Mouse (Mus musculus) liver, embryonic 12.5 days (tissue): ENCODE data around the gene Capn15. TPM values are rescaled to one million over a fixed set of nuclear protein-coding genes. Genes with fewer than 3 reads are reported as not detected.

Experiments
- ATAC-seq: fragments of 200-750 bp; cut with Nextera tagmentation; 2 replicates; pipeline ENCODE4 v1.8.0; 2017; ENCODE audit warnings: moderate number of reproducible peaks, mild to moderate bottlenecking, moderate library complexity
- H3K27ac ChIP-seq: fragments of 300-500 bp; sonication (generic); 2 replicates; pipeline ENCODE4 v1.5.1; 2016; ENCODE audit warnings: mild to moderate bottlenecking
- H3K27me3 ChIP-seq: fragments of 300-500 bp; sonication (generic); replicated peaks from 2 replicates; pipeline ENCODE4 v1.6.1; 2016; ENCODE audit warnings: mild to moderate bottlenecking, moderate library complexity
- H3K36me3 ChIP-seq: fragments of 300-500 bp; sonication (generic); 2 replicates; pipeline ENCODE4 v1.6.1; 2016; ENCODE audit warnings: mild to moderate bottlenecking, moderate library complexity
- H3K4me1 ChIP-seq: fragments of 300-500 bp; sonication (generic); 2 replicates; pipeline ENCODE4 v1.6.1; 2016
- H3K4me2 ChIP-seq: fragments of 300-500 bp; sonication (generic); 2 replicates; pipeline ENCODE4 v1.6.1; 2016; ENCODE audit warnings: mild to moderate bottlenecking, moderate library complexity
- H3K4me3 ChIP-seq: fragments of 300-500 bp; sonication (generic); 2 replicates; pipeline ENCODE4 v1.5.1; 2016; ENCODE audit warnings: mild to moderate bottlenecking, moderate library complexity
- H3K9ac ChIP-seq: fragments of 300-500 bp; sonication (generic); 2 replicates; pipeline ENCODE4 v1.6.1; 2016; ENCODE audit warnings: mild to moderate bottlenecking, moderate library complexity
- H3K9me3 ChIP-seq: fragments of 300-500 bp; sonication (generic); replicated peaks from 2 replicates; pipeline ENCODE4 v1.6.1; 2016; ENCODE audit warnings: mild to moderate bottlenecking, moderate library complexity
- WGBS: fragments of 180-500 bp; shearing (Covaris S2); methylation state at CpG from one replicate; pipeline ENCODE4 v1.1.7; 2016; ENCODE audit not compliant: insufficient replicate concordance; 5-methylcytosine and 5-hydroxymethylcytosine counted together
- polyA plus RNA-seq: library from polyadenylated mRNA; unstranded; fragments of >200 nt; fragmentation: Nextera tagmentation; extraction: Ambion mirVana; gene quantifications from 2 replicates; pipeline ENCODE4 v1.2.1, GENCODE M21; 2016

Capn15 gene
- polyA plus RNA-seq, 1 experiment from 2014 or later = 21.3 TPM

DNA sequence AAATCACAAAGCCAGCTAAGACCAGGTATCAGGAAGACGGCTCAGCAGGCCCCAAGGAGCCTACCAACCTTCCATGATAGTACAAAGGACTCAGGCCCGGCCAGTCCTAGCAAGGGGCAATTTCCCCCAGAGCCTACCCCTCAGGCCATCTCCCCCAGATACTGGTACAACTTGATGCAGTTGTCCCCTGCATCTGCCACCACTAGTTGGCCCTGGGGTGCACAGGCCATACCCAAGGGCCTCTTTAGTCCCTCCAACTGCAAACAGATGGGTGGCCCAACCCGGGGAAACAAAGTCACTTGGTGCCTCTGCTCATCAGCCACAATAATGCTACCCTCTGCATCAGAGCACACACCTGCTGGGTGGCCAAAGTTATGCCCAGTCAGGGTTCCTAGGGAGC lies 42.4 kb downstream of the Capn15 start:
- H3K27ac ChIP-seq = peak overlapping the region; percentile 99
- peaks cover 80% of the 10 kb centered on the region for H3K4me1 ChIP-seq
- WGBS = 30% methylated on average over 3 of the region's 3 CpGs

DNA sequence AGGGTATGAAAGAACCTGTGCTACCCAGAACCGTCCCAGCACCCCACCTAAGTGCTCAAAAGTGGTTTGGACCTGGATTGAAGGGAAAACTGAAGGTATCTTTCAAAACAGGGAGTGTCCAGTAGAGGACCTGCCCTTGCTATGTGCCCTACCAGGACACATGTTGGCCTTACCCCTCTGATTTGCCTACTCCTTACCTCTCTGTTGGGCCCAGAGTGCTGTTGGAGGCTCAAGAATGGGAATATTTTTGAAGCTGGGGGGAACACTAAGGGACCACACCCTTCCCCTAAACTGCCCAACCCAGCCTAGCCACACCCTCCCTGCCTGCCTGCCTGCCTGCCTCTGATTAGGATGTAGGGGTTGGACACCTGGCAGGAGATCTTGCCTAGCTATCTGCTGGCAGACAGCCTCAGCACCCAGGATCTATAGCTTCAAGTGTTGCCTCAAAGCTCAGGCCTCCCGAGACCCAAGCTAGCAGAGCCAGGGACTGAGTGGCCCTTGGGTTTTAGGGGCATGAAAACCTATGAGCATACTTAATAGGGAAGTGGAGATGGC lies 42.9 kb downstream of the Capn15 start:
- no peaks in the 10 kb centered on the region for H3K9me3 ChIP-seq
- H3K4me3 ChIP-seq = peak overlapping the region; percentile 93
- 21% methylated on average over 2 of the region's 2 CpGs for WGBS
- peak; percentile 91 for ATAC-seq
- H3K36me3 ChIP-seq = peaks cover 35% of the 10 kb centered on the region
- peak overlapping the region; percentile 99 for H3K27ac ChIP-seq
- peaks cover 80% of the 10 kb centered on the region for H3K4me1 ChIP-seq
- H3K9ac ChIP-seq = peak overlapping the region; percentile 99
- H3K4me2 ChIP-seq = peak overlapping the region; percentile 81
- H3K27me3 ChIP-seq = no peaks in the 10 kb centered on the region

More for the DNA sequence above, 42.4 kb downstream of the Capn15 start:
- Histone ChIP-seq H3K9ac (peak overlapping the region; percentile 99), H3K36me3 (peaks cover 29% of the 10 kb centered on the region), H3K27me3 (no peaks in the 10 kb centered on the region), H3K4me3 (peak overlapping the region; percentile 93), H3K9me3 (no peaks in the 10 kb centered on the region), H3K4me2 (peak overlapping the region; percentile 81)
- peak; percentile 25 for ATAC-seq

DNA sequence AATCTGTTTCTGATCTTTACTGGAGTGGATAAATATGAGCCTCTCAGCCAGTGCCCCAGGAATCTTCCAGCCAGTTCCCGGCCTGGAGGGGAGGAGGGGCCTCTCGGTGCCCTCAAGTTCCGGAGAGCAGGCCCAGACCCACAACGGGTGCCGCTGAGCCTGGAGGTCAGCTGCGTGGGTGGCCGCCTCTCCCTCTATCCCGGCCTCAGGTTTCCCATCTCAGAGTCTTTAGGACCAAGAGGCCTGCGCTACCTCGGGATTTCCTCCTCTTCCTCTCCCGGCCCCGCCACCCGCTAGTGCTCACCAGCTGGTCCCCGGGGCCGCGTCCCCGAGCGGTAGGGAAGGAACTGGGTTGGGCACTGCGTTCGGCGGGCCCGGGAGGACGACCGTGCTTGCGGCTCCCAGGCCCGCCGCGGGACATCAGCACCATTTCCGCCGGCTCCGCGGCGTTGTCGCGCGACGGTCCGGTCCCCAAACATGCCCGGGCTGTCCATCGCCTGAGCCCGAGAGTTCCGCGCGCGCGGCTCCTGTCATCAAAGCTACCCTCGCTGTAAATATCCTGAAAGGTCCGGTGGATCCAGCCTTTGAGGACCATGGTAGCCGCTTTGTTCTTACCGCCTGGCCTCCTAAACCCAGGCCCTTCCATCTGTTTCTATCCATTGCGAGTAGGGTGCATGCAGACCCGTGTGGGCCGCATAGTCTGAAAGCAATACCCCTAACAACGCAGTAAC lies 43.9 kb downstream of the Capn15 start:
- no peak for ATAC-seq
- H3K27ac ChIP-seq = peak overlapping the region; percentile 99
- WGBS = 1% methylated on average over 54 of the region's 54 CpGs
- peak overlapping the region; percentile 81 for H3K4me2 ChIP-seq
- H3K4me3 ChIP-seq = peak overlapping the region; percentile 93
- H3K27me3 ChIP-seq = no peaks in the 10 kb centered on the region
- no peaks in the 10 kb centered on the region for H3K9me3 ChIP-seq
- H3K9ac ChIP-seq = peak overlapping the region; percentile 99
- peaks cover 80% of the 10 kb centered on the region for H3K4me1 ChIP-seq
- peaks cover 45% of the 10 kb centered on the region for H3K36me3 ChIP-seq

DNA sequence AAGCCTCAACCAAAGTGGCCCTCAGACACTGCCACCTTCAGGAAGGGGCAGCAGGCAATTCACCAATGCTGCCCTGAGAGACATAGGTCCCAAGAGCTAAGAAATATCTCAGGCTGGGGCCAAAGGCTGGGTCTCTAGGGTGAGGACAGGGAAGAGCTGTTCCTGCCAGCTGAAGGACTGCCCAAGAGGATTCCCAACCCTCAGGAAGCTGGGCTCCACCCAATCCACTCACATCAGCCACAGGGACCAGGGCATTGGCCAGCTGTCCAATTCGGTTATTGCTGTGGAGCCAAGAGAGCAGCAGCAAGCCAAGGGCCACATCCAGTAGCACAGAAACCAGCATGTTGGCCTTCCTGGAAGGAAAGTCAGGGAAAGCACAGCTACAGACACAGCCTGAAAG lies 51.1 kb downstream of the Capn15 start:
- Histone ChIP-seq H3K4me1 (peaks cover 51% of the 10 kb centered on the region), H3K9me3 (no peaks in the 10 kb centered on the region), H3K9ac (no peak overlapping the region), H3K4me3 (no peak overlapping the region), H3K4me2 (peak overlapping the region; percentile 7; the same call in 1 of the 2 replicates), H3K36me3 (peaks cover 100% of the 10 kb centered on the region), H3K27ac (0 out of 2 replicates have a peak overlapping the region, but pooled peaks have one; percentile 1), H3K27me3 (no peaks in the 10 kb centered on the region)
- no peak for ATAC-seq
- 96% methylated on average over 1 of the region's 1 CpGs for WGBS

DNA sequence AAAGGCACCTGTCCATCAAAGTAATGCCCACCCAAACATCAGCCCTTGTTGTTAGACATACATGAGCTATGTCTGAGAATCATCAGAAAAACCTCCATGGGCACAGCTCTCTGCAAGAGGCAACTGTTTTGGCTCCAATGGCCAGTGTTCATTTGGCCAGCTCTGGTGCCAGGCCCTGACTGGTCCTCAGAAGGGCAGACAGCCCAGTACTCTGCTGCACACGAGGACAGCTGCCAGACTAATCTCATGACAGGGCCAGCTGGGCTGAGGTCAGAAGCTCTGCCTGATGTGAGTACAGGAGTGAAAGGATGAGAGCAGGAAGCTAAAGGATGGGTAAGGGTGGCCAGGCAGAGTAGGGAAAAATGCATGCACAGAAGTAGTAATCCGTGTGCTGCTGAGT lies 60.2 kb downstream of the Capn15 start:
- H3K4me1 ChIP-seq = peaks cover 21% of the 10 kb centered on the region
- H3K36me3 ChIP-seq = peaks cover 70% of the 10 kb centered on the region
- H3K9ac ChIP-seq = no peak overlapping the region
- ATAC-seq = 0 out of 2 replicates have a peak, but pooled peaks have one; percentile 2
- peak overlapping the region; percentile 50 for H3K27ac ChIP-seq
- H3K4me3 ChIP-seq = no peak overlapping the region
- H3K27me3 ChIP-seq = no peaks in the 10 kb centered on the region
- H3K4me2 ChIP-seq = no peak overlapping the region
- H3K9me3 ChIP-seq = no peaks in the 10 kb centered on the region
- WGBS = 59% methylated on average over 2 of the region's 2 CpGs

DNA sequence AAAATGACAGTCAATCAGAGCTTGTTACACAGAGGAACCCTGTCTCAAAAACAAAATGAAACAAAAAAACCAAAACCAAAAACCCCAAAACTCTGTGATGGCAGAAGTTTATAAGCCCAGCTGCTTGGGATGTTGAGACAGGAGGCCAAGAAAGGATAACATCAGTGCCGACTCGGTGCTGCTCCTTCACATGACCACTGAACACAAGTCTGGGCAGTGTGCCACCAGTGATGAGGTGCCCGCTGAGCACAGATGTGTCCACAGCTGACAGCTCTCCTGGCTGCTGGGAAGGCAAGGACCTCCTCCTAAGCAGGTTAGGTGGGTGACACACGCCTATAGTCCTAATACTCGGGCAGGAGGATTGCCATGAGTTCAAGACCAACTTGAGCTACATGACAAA lies 63.5 kb downstream of the Capn15 start:
- peaks cover 41% of the 10 kb centered on the region for H3K4me1 ChIP-seq
- ATAC-seq = no peak
- H3K9me3 ChIP-seq = no peaks in the 10 kb centered on the region
- peak overlapping the region; percentile 15; the same call in 1 of the 2 replicates for H3K27ac ChIP-seq
- no peak overlapping the region for H3K4me3 ChIP-seq
- no peaks in the 10 kb centered on the region for H3K27me3 ChIP-seq
- 0 out of 2 replicates have a peak overlapping the region, but pooled peaks have one; percentile 94 for H3K4me2 ChIP-seq
- no peak overlapping the region for H3K9ac ChIP-seq
- 68% methylated on average over 5 of the region's 5 CpGs for WGBS
- peaks cover 38% of the 10 kb centered on the region for H3K36me3 ChIP-seq

DNA sequence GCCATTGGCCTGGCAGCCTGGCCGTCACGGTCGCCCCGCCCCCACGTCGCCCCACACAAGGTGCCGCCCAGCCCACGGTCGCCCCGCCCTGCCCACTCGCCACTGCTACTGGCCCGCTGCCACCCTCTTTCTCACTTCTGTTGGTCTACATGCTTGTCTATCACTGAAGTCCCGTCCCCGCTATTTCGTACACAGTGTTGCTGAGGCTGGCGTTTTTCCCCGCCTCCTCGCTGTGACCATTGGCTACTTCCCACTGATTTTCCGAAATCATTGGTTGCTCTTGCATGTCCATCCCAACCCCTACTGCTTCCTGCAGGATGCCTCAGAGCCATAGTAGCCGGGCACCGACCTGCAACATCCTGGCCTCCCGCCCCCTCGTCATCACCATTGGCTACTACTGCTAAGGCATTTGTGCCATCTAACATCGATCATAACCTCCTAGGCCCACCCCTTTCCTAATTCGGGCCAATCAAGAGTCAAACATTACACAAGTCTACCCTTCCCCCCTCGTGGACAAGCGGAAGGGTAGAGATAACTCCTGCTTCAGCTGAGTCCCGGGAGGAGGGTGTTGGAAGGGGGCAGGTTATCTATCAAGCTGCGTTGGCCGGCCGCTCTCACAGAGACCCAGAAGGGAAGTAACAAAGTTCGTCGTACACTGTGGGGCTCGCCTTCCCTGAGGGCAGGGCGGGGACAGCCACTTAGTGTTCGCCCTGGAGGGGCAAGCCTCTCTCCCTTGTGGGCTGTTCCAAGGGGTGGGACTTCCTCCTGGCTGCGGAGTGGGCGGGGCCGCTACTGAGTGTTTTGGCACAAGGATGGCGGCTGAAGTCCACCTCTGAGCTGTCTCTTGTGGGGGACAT lies 65.6 kb downstream of the Capn15 start:
- Histone ChIP-seq H3K27me3 (no peaks in the 10 kb centered on the region), H3K4me3 (peak overlapping the region; percentile 94), H3K4me2 (peak overlapping the region; percentile 94), H3K36me3 (peaks cover 17% of the 10 kb centered on the region), H3K27ac (peak overlapping the region; percentile 94), H3K9ac (peak overlapping the region; percentile 90), H3K9me3 (no peaks in the 10 kb centered on the region), H3K4me1 (peaks cover 51% of the 10 kb centered on the region)
- peak; percentile 94 for ATAC-seq
- under 1% methylated on average over 38 of the region's 40 CpGs for WGBS

DNA sequence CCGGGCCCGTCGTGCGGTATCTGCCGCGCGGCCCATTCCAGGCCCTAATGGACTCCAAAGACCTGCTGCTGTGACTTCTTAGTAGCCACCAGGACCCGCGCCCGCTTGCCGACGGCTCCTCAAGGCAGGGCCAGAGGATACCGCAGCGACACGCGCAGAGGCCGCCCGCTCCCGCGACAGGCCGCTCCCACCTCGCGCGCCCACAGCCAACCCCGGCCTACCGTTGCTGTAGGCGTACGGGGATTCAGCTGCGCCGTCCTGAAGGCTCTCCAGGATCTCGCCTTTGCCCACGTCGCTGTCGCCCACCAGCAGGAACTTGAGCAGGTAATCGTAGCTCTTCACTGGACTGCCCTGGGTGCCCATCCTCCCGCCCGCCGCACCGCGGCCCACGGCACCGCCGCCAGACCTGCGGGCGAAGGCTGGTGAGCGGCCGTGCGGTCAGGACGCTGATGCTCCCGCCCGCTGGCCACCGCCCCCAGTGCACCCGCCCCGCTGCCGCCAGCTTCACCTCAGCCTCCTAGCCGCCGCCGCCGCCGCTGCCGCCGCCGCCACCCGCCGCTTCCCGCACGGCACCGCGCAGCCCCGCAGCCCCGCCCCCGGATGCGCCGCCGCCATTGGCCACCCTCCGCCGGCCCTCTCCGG lies 66.3 kb downstream of the Capn15 start, which contains the start of gene Rab40c:
Gene Rab40c (minus strand): TSS at position 584 of the 642 bp plus-strand sequence.
- H3K9ac ChIP-seq = peak within 1 kb of the TSS; percentile 90
- ATAC-seq = no peak
- WGBS = under 1% methylated on average over 53 of the region's 78 CpGs
- H3K4me1 ChIP-seq = peaks cover 58% of the 10 kb centered on the region
- H3K4me2 ChIP-seq = peak within 1 kb of the TSS; percentile 94
- H3K36me3 ChIP-seq = peaks cover 10% of the 10 kb centered on the region; the same call in 1 of the 2 replicates
- no peaks in the 10 kb centered on the region for H3K9me3 ChIP-seq
- H3K27ac ChIP-seq = peak within 1 kb of the TSS; percentile 94
- H3K4me3 ChIP-seq = peak within 1 kb of the TSS; percentile 94
- H3K27me3 ChIP-seq = no peaks in the 10 kb centered on the region

DNA sequence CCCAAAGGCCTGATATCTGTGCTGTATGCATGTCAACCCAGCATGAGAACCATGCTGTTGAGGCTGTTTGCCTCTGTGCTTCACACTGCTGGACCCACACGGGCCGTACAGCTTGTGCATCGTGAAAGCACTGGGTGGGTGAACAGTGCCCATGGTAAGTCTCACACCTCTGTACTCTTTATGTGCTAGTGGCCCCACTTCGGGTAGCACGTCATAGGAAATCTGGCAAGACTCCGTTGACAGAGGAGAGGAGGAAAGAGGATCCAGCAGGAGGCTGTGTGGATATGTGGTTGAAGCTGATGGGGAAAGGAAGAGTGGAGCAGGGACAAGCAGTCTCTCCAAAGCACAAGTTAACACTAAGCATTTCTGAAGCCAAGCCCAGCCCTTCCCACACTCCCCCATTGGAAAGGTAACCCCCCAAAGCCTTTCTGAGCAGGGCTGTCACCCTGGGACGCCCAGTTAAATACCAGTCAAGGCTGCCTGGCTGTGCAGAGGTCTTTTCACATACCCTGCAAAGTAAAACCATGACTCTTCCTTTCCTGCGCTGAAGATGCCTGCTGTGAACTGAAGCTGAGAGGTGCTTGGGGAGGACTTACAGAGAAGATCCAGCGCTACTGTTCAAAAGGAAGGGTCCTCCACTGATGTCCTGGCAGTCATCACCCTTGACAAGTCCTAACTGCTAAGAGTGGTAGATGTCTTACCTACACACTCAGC lies 67.4 kb downstream of the Capn15 start:
- Histone ChIP-seq H3K27ac (no peak overlapping the region), H3K36me3 (0 out of 2 replicates have a peak, but pooled peaks cover 2% of the 10 kb centered on the region), H3K27me3 (no peaks in the 10 kb centered on the region), H3K4me3 (peak overlapping the region; percentile 94), H3K4me2 (peak overlapping the region; percentile 94), H3K9me3 (no peaks in the 10 kb centered on the region), H3K4me1 (peaks cover 69% of the 10 kb centered on the region), H3K9ac (peak overlapping the region; percentile 90)
- 81% methylated on average over 9 of the region's 9 CpGs for WGBS
- ATAC-seq = no peak

DNA sequence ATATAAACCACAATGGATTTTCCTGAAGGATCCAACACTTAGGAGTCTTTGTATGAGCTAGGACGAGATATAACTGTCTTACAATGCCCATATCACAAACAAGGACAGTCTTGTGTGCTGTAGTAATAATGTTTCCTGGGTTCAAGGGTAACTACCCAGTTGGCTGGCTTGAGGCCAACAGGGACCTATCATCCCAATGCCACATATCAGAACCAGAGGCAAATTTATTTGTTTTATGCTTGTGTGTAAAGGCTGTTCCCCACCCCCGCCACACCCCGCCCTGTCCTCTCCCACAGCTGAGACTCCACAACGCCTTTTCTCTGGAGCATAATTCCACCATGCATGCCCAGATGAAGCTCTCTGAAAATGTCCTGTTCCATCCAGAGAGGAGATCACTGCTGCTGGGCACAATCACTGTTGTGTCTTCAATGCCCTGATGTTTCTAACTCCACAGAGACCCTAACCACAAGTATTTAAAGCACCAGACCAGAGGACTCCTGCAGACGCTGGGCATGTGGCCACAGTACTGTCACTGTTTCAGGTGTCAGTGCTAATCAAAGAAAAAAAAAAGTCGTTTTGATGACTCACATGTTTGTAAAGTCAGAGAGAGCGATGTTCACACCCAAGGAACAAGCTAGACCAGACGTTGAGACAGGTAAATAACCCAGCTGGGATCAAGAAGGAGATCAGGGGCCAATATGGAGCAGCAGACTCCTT lies 68.5 kb downstream of the Capn15 start:
- Histone ChIP-seq H3K27ac (no peak overlapping the region), H3K4me1 (peaks cover 67% of the 10 kb centered on the region), H3K36me3 (no peaks in the 10 kb centered on the region), H3K4me3 (no peak overlapping the region), H3K27me3 (no peaks in the 10 kb centered on the region), H3K4me2 (no peak overlapping the region), H3K9ac (no peak overlapping the region), H3K9me3 (no peaks in the 10 kb centered on the region)
- 64% methylated on average over 8 of the region's 8 CpGs for WGBS
- no peak for ATAC-seq
